Mouse (Mus musculus) thymus, adult 2 months (tissue): ENCODE measurements around the gene Srpk2.

Experiments
- CTCF ChIP-seq: fragments of 200-500 bp; IDR thresholded peaks from 2 replicates; pipeline ENCODE4 v1.5.1; 2012; ENCODE audit warnings: mild to moderate bottlenecking, control low read depth, low read length, moderate library complexity, borderline replicate concordance; ENCODE audit not compliant: control insufficient read depth, poor library complexity, insufficient read depth; ENCODE audit errors: extremely low read depth
- POLR2A ChIP-seq: fragments of 200-500 bp; IDR thresholded peaks from 2 replicates; pipeline ENCODE4 v1.6.1; 2012; ENCODE audit warnings: mild to moderate bottlenecking, low read length, control low read depth, moderate library complexity; ENCODE audit not compliant: control insufficient read depth, poor library complexity, insufficient read depth; ENCODE audit errors: extremely low read depth

- no peak for TF ChIP-seq CTCF
- TF ChIP-seq POLR2A = no peak
Measured at GRCm38 (mm10) chr5:23560171-23560570, 124.2 kb downstream of the Srpk2 start.
